Mouse (Mus musculus) midbrain, embryonic 12.5 days (tissue): Measurements from ENCODE around the gene Pou3f4. TPM values are rescaled to one million over a fixed set of nuclear protein-coding genes. Genes with fewer than 3 reads are reported as not detected.
"Not testable (repeated sequence)": the region's sequence is repeated elsewhere in the genome, so short reads cannot be mapped to it uniquely, and the experiment has no call there.

Experiments
- ATAC-seq: fragments of 200-750 bp; cut with Nextera tagmentation; 2 replicates; pipeline ENCODE4 v1.8.0; 2017; ENCODE audit warnings: low read depth, moderate TSS enrichment, moderate library complexity; ENCODE audit not compliant: low FRiP score
- H3K27ac ChIP-seq: fragments of 300-500 bp; sonication (generic); replicated peaks from 2 replicates; pipeline ENCODE4 v1.5.1; 2016; ENCODE audit warnings: mild to moderate bottlenecking
- H3K27me3 ChIP-seq: fragments of 300-500 bp; sonication (generic); 2 replicates; pipeline ENCODE4 v1.6.1; 2016; ENCODE audit warnings: mild to moderate bottlenecking
- H3K36me3 ChIP-seq: fragments of 300-500 bp; sonication (generic); 2 replicates; pipeline ENCODE4 v1.6.1; 2016
- H3K4me1 ChIP-seq: fragments of 300-500 bp; sonication (generic); 2 replicates; pipeline ENCODE4 v1.6.1; 2016
- H3K4me2 ChIP-seq: fragments of 300-500 bp; sonication (generic); replicated peaks from 2 replicates; pipeline ENCODE4 v1.6.1; 2016; ENCODE audit warnings: mild to moderate bottlenecking, moderate library complexity
- H3K4me3 ChIP-seq: fragments of 300-500 bp; sonication (generic); 2 replicates; pipeline ENCODE4 v1.5.1; 2016; ENCODE audit warnings: mild to moderate bottlenecking
- H3K9ac ChIP-seq: fragments of 300-500 bp; sonication (generic); replicated peaks from 2 replicates; pipeline ENCODE4 v1.6.1; 2016; ENCODE audit warnings: mild to moderate bottlenecking, moderate library complexity
- H3K9me3 ChIP-seq: fragments of 300-500 bp; sonication (generic); 2 replicates; pipeline ENCODE4 v1.6.1; 2016; ENCODE audit warnings: mild to moderate bottlenecking
- WGBS: fragments of 180-500 bp; shearing (Covaris S2); methylation state at CpG from one replicate; pipeline ENCODE4 v1.1.7; 2016; 5-methylcytosine and 5-hydroxymethylcytosine counted together
- polyA plus RNA-seq: library from polyadenylated mRNA; unstranded; fragments of >200 nt; fragmentation: Nextera tagmentation; extraction: Ambion mirVana; gene quantifications from 2 replicates; pipeline ENCODE4 v1.2.1, GENCODE M21; 2016

Pou3f4 gene
- polyA plus RNA-seq, result 41.6 and 43.0 TPM in 2 replicates

GRCm38 (mm10) chrX:110814151-110814571, at the start of gene Pou3f4:
Pou3f4 (plus strand) TSS chrX:110814280.
- no peaks in the 10 kb centered on the region for H3K36me3 ChIP-seq
- H3K4me3 ChIP-seq, result peak within 1 kb of the TSS; percentile 66
- H3K27me3 ChIP-seq, result no peaks in the 10 kb centered on the region
- H3K9me3 ChIP-seq, result no peaks in the 10 kb centered on the region
- ATAC-seq, result peak; percentile 91
- WGBS, result 16% methylated on average over 20 of the region's 20 CpGs
- no peaks in the 10 kb centered on the region for H3K4me1 ChIP-seq
- H3K4me2 ChIP-seq, result peak within 1 kb of the TSS; percentile 52
- H3K27ac ChIP-seq, result peak within 1 kb of the TSS; percentile 95
- H3K9ac ChIP-seq, result peak within 1 kb of the TSS; percentile 74

GRCm38 (mm10) chrX:110765939-110766338, 48.1 kb upstream of the Pou3f4 start:
- H3K9ac ChIP-seq, result no peak overlapping the region
- H3K9me3 ChIP-seq, result no peaks in the 10 kb centered on the region
- H3K4me2 ChIP-seq, result no peak overlapping the region
- ATAC-seq, result no peak
- no peaks in the 10 kb centered on the region for H3K4me1 ChIP-seq
- no peaks in the 10 kb centered on the region for H3K36me3 ChIP-seq
- H3K27ac ChIP-seq, result no peak overlapping the region
- no peak overlapping the region for H3K4me3 ChIP-seq
- no peaks in the 10 kb centered on the region for H3K27me3 ChIP-seq
- 77% methylated on average over 1 of the region's 1 CpGs for WGBS

DNA sequence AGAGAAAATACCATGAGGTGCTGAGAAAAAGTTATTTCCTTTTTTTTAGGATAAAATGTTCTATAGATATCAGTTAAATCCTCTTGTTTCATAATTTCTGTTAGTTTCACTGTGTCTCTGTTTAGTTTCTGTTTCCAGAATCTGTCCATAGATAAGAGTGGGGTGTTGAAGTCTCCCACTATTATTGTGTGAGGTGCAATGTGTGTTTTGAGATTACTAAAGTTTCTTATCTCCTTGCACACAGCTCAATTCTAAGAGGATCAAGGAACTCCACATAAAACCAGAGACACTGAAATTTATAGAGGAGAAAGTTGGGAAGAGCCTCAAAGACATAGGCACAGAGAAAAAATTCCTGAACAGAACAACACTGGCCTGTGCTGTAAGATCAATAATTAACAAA, 39.3 kb upstream of the Pou3f4 start:
- not testable (repeated sequence) for H3K4me3 ChIP-seq, H3K36me3 ChIP-seq, H3K9ac ChIP-seq, H3K4me1 ChIP-seq, ATAC-seq, H3K4me2 ChIP-seq, H3K27me3 ChIP-seq, H3K27ac ChIP-seq, H3K9me3 ChIP-seq

GRCm38 (mm10) chrX:110802502-110802901, 11.6 kb upstream of the Pou3f4 start:
- Histone ChIP-seq H3K36me3 (no peaks in the 10 kb centered on the region), H3K4me2 (no peak overlapping the region), H3K27ac (no peak overlapping the region), H3K9ac (no peak overlapping the region), H3K9me3 (no peaks in the 10 kb centered on the region), H3K27me3 (no peaks in the 10 kb centered on the region), H3K4me1 (no peaks in the 10 kb centered on the region), H3K4me3 (no peak overlapping the region)
- 20% methylated on average over 2 of the region's 2 CpGs for WGBS
- peak; percentile 97 for ATAC-seq

- Histone ChIP-seq H3K27ac (peak overlapping the region; percentile 89), H3K4me3 (peak overlapping the region; percentile 66), H3K27me3 (no peaks in the 10 kb centered on the region), H3K4me1 (no peaks in the 10 kb centered on the region), H3K36me3 (no peaks in the 10 kb centered on the region), H3K4me2 (peak overlapping the region; percentile 46), H3K9me3 (no peaks in the 10 kb centered on the region), H3K9ac (peak overlapping the region; percentile 24; the same call in 1 of the 2 replicates)
- WGBS, result 24% methylated on average over 4 of the region's 4 CpGs
- peak; percentile 45 for ATAC-seq
Measured at GRCm38 (mm10) chrX:110810001-110810578, 4.0 kb upstream of the Pou3f4 start.

GRCm38 (mm10) chrX:110810753-110811506, 3.1 kb upstream of the Pou3f4 start:
- no peaks in the 10 kb centered on the region for H3K36me3 ChIP-seq
- peak overlapping the region; percentile 89 for H3K27ac ChIP-seq
- no peaks in the 10 kb centered on the region for H3K4me1 ChIP-seq
- peak overlapping the region; percentile 46 for H3K4me2 ChIP-seq
- H3K4me3 ChIP-seq, result peak overlapping the region; percentile 66
- H3K9me3 ChIP-seq, result no peaks in the 10 kb centered on the region
- no peaks in the 10 kb centered on the region for H3K27me3 ChIP-seq
- 21% methylated on average over 5 of the region's 5 CpGs for WGBS
- peak; percentile 53 for ATAC-seq
- H3K9ac ChIP-seq, result peak overlapping the region; percentile 41; the same call in 1 of the 2 replicates

- no peaks in the 10 kb centered on the region for H3K9me3 ChIP-seq
- no peak for ATAC-seq
- peak overlapping the region; percentile 46 for H3K4me2 ChIP-seq
- no peaks in the 10 kb centered on the region for H3K4me1 ChIP-seq
- peak overlapping the region; percentile 66 for H3K4me3 ChIP-seq
- H3K9ac ChIP-seq, result peak overlapping the region; percentile 46
- 37% methylated on average over 5 of the region's 5 CpGs for WGBS
- H3K27ac ChIP-seq, result peak overlapping the region; percentile 89
- no peaks in the 10 kb centered on the region for H3K36me3 ChIP-seq
- H3K27me3 ChIP-seq, result no peaks in the 10 kb centered on the region
Measured at GRCm38 (mm10) chrX:110812071-110812470, 2.0 kb upstream of the Pou3f4 start.

GRCm38 (mm10) chrX:110813401-110813800, 679 bp upstream of the Pou3f4 start:
- Histone ChIP-seq H3K36me3 (no peaks in the 10 kb centered on the region), H3K9me3 (no peaks in the 10 kb centered on the region), H3K27ac (peak overlapping the region; percentile 95), H3K27me3 (no peaks in the 10 kb centered on the region), H3K4me3 (peak overlapping the region; percentile 66), H3K4me2 (peak overlapping the region; percentile 52), H3K9ac (peak overlapping the region; percentile 56), H3K4me1 (no peaks in the 10 kb centered on the region)
- ATAC-seq, result no peak
- 25% methylated on average over 5 of the region's 5 CpGs for WGBS

GRCm38 (mm10) chrX:110814592-110815548, 790 bp downstream of the Pou3f4 start:
- H3K9ac ChIP-seq, result peak overlapping the region; percentile 74
- no peaks in the 10 kb centered on the region for H3K9me3 ChIP-seq
- ATAC-seq, result peak; percentile 16
- peak overlapping the region; percentile 66 for H3K4me3 ChIP-seq
- WGBS, result 20% methylated on average over 52 of the region's 52 CpGs
- peak overlapping the region; percentile 95 for H3K27ac ChIP-seq
- no peaks in the 10 kb centered on the region for H3K4me1 ChIP-seq
- H3K27me3 ChIP-seq, result no peaks in the 10 kb centered on the region
- H3K4me2 ChIP-seq, result peak overlapping the region; percentile 42
- H3K36me3 ChIP-seq, result no peaks in the 10 kb centered on the region

- Histone ChIP-seq H3K27ac (peak overlapping the region; percentile 95), H3K9me3 (no peaks in the 10 kb centered on the region), H3K4me3 (peak overlapping the region; percentile 66), H3K36me3 (no peaks in the 10 kb centered on the region), H3K4me1 (no peaks in the 10 kb centered on the region), H3K27me3 (no peaks in the 10 kb centered on the region), H3K4me2 (peak overlapping the region; percentile 42), H3K9ac (peak overlapping the region; percentile 74)
- no peak for ATAC-seq
- 42% methylated on average over 18 of the region's 18 CpGs for WGBS
Measured at GRCm38 (mm10) chrX:110815549-110815930, 1.5 kb downstream of the Pou3f4 start.

GRCm38 (mm10) chrX:110816609-110817008, 2.5 kb downstream of the Pou3f4 start:
- peak overlapping the region; percentile 42 for H3K4me2 ChIP-seq
- H3K4me3 ChIP-seq, result peak overlapping the region; percentile 66
- H3K9me3 ChIP-seq, result no peaks in the 10 kb centered on the region
- ATAC-seq, result no peak
- peak overlapping the region; percentile 74 for H3K9ac ChIP-seq
- no peaks in the 10 kb centered on the region for H3K36me3 ChIP-seq
- H3K4me1 ChIP-seq, result no peaks in the 10 kb centered on the region
- no peaks in the 10 kb centered on the region for H3K27me3 ChIP-seq
- 18% methylated on average over 16 of the region's 16 CpGs for WGBS
- H3K27ac ChIP-seq, result peak overlapping the region; percentile 95
